Mouse (Mus musculus) ES-E14 (cell line): ENCODE measurements around the gene Usp18.

Experiments used
- CHD2 ChIP-seq: IDR thresholded peaks from 2 replicates; pipeline ENCODE4 v1.6.1; 2014; ENCODE audit warnings: mild to moderate bottlenecking, low read depth, low read length, inconsistent platforms
- ZNF384 ChIP-seq: IDR thresholded peaks from 2 replicates; pipeline ENCODE4 v1.6.1; 2012; ENCODE audit warnings: low read depth, low read length, inconsistent platforms

- TF ChIP-seq CHD2 (no peak), ZNF384 (no peak)
These were observed 3.9 kb upstream of the Usp18 start for GRCm38 (mm10) chr6:121241780-121242179.
